Mouse (Mus musculus) liver, adult 2 months (tissue): ENCODE measurements around the gene Ralgps2.

Experiments used
- CTCF ChIP-seq: fragments of 200-500 bp; IDR thresholded peaks from 2 replicates; pipeline ENCODE4 v1.5.1; 2011; ENCODE audit warnings: low read depth, low read length, control low read depth
- POLR2A ChIP-seq: fragments of 200-500 bp; IDR thresholded peaks from 2 replicates; pipeline ENCODE4 v1.6.1; 2011; ENCODE audit warnings: low read length, control low read depth; ENCODE audit not compliant: insufficient read depth; ENCODE audit errors: extremely low read depth

DNA sequence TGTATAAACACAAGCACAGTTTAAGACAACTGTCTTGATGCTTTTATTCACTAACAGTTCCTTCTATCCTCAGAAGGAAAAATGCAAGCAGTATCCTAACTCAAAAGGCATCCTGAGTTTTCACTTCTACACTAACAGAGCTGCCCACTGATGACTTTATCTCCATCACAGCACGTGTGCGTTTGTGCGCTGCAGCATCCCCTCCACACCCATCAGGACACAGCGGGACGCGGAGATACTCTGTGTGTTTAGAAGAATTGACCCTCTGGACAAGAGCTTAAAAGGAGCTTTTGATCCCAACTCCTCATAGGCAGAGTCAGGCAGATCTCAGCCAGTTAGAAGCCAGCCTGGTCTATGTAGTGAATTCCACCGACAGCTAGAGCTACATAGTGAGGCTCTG is 2.0 kb downstream of the Ralgps2 start:
- TF ChIP-seq CTCF (no peak), POLR2A (no peak)
